Mouse (Mus musculus): ENCODE measurements at regions not wholly inside any gene's neighbourhood (a gene's known extent, or its start where the extent isn't known, plus 50 kb on each side); places are given as distances from the start of the nearest gene placed in this dataset.

GRCm38 (mm10) chr6:98803384-98803949, 460.9 kb upstream of the Gm765 start:
- no peak for TF ChIP-seq CTCF (IDR thresholded peaks at IDR 0.05; ENCODE audit: low read depth, low read length)
- no peak for TF ChIP-seq POLR2A (IDR thresholded peaks at IDR 0.05; ENCODE audit: extremely low read depth, insufficient read depth, low read length)
